Mouse (Mus musculus) spleen, adult 2 months (tissue): ENCODE results near the gene Crhr2.

Experiments
- CTCF ChIP-seq: fragments of 200-500 bp; IDR thresholded peaks from 2 replicates; pipeline ENCODE4 v1.5.1; 2011; ENCODE audit warnings: mild to moderate bottlenecking, inconsistent platforms; ENCODE audit not compliant: insufficient read depth, insufficient read length, insufficient replicate concordance; ENCODE audit errors: extremely low read depth
- POLR2A ChIP-seq: fragments of 200-500 bp; IDR thresholded peaks from 2 replicates; pipeline ENCODE4 v1.6.1; 2011; ENCODE audit warnings: low read depth, low read length, inconsistent platforms

- TF ChIP-seq CTCF = no peak
- no peak for TF ChIP-seq POLR2A
Observed at GRCm38 (mm10) chr6:55087355-55087754, 45.5 kb downstream of the Crhr2 start.
